In the genomic region with DNA sequence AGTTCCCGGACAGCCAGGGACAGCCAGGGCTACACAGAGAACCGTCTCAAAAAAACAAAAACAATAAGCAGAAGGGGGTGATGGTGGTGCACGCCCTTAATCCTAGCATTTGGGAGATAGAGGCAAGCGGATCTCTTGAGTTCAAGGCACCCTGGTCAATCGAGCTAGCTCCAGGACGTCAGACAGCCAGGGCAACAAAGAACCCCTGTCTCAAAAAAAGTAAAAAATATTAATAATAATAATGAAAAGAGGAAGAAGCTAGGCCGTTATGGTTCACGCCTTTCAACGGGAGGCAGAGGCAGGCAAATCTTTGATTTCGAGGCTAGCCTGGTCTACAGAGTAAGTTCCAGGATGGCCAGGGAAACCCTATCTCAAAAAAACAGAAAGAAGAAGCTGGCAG, we compare ENCODE assay signal across 7 mouse cellular contexts. TPM values are rescaled to one million over a fixed set of nuclear protein-coding genes. Genes with fewer than 3 reads are reported as not detected.
DNase-seq lines count a peak whose midpoint lies in the region; ATAC-seq and TF ChIP-seq lines count a peak whose summit lies in the region.

No protein-coding gene starts in this region.

- H3K4me2 ChIP-seq in lung, embryonic 16.5 days (ENCODE audit: low read depth, low read length): peak overlapping the region; percentile 75
- peak overlapping the region; percentile 55; the same call in 1 of the 2 replicates for H3K4me2 ChIP-seq in forebrain, embryonic 11.5 days (ENCODE audit: low read depth, low read length, severe bottlenecking)
- H3K4me2 ChIP-seq in limb, embryonic 12.5 days: peak overlapping the region; percentile 58
- peak overlapping the region; percentile 46 for H3K4me2 ChIP-seq in stomach, embryonic 14.5 days (replicated peaks; ENCODE audit: low read depth, low read length)

- TF ChIP-seq POLR2A in lung, adult 2 months (IDR thresholded peaks at IDR 0.05; ENCODE audit: borderline replicate concordance, extremely low read depth, low read depth, low read length): no peak

- H3K4me3 ChIP-seq in lung, embryonic 16.5 days (ENCODE audit: low read length): peak overlapping the region; percentile 85
- no peak overlapping the region for H3K4me3 ChIP-seq in lung, adult 2 months (replicated peaks; ENCODE audit: extremely low read depth, low read depth, low read length)
- no peak overlapping the region for H3K4me3 ChIP-seq in forebrain, embryonic 11.5 days (ENCODE audit: low read depth, low read length)
- H3K4me3 ChIP-seq in limb, embryonic 12.5 days (replicated peaks): peak overlapping the region; percentile 99
- peak overlapping the region; percentile 98 for H3K4me3 ChIP-seq in stomach, embryonic 14.5 days (ENCODE audit: low read depth, low read length)

- no peaks in the 10 kb centered on the region for H3K9me3 ChIP-seq in lung, embryonic 16.5 days (ENCODE audit: control insufficient read depth, low read length)
- no peaks in the 10 kb centered on the region for H3K9me3 ChIP-seq in forebrain, embryonic 11.5 days (ENCODE audit: control insufficient read depth, low read length)
- H3K9me3 ChIP-seq in limb, embryonic 12.5 days: no peaks in the 10 kb centered on the region
- H3K9me3 ChIP-seq in stomach, embryonic 14.5 days (ENCODE audit: control insufficient read depth, low read depth, low read length): no peaks in the 10 kb centered on the region

- TF ChIP-seq CTCF in lung, adult 2 months (IDR thresholded peaks at IDR 0.05; ENCODE audit: insufficient read depth, low read length): no peak

- peak overlapping the region; percentile 97 for H3K9ac ChIP-seq in lung, embryonic 16.5 days (ENCODE audit: low read length)
- peak overlapping the region; percentile 99 for H3K9ac ChIP-seq in forebrain, embryonic 11.5 days (ENCODE audit: low read length)
- H3K9ac ChIP-seq in limb, embryonic 12.5 days (replicated peaks): peak overlapping the region; percentile 98
- peak overlapping the region; percentile 98; the same call in 1 of the 2 replicates for H3K9ac ChIP-seq in stomach, embryonic 14.5 days (replicated peaks; ENCODE audit: low read depth, low read length)

- 64% methylated on average over 10 of the region's 10 CpGs for WGBS in lung, embryonic 16.5 days
- 61% methylated on average over 10 of the region's 10 CpGs for WGBS in lung, adult 2 months
- 64% methylated on average over 10 of the region's 10 CpGs for WGBS in forebrain, embryonic 11.5 days
- 71% methylated on average over 10 of the region's 10 CpGs for WGBS in limb, embryonic 12.5 days
- 65% methylated on average over 10 of the region's 10 CpGs for WGBS in stomach, embryonic 14.5 days

- H3K27me3 ChIP-seq in lung, embryonic 16.5 days (ENCODE audit: control insufficient read depth, insufficient read depth, low read depth, low read length): no peaks in the 10 kb centered on the region
- H3K27me3 ChIP-seq in forebrain, embryonic 11.5 days (ENCODE audit: control insufficient read depth, insufficient read depth, low read length): no peaks in the 10 kb centered on the region
- no peaks in the 10 kb centered on the region for H3K27me3 ChIP-seq in limb, embryonic 12.5 days
- no peaks in the 10 kb centered on the region for H3K27me3 ChIP-seq in stomach, embryonic 14.5 days (ENCODE audit: control insufficient read depth, insufficient read depth, low read length)

- no peak for ATAC-seq in lung, embryonic 16.5 days (ENCODE audit: low read depth)
- ATAC-seq in forebrain, embryonic 11.5 days (replicated peaks; ENCODE audit: low FRiP score): no peak
- no peak for ATAC-seq in limb, embryonic 12.5 days (ENCODE audit: insufficient number of reproducible peaks, insufficient read depth, low FRiP score, low TSS enrichment, low read depth)
- no peak for ATAC-seq in stomach, embryonic 14.5 days (ENCODE audit: insufficient number of reproducible peaks, insufficient read depth, low FRiP score, low read depth)

- no peak for DNase-seq in lung, adult 2 months
- DNase-seq in forebrain, embryonic 11.5 days (ENCODE audit: low spot score): no peak
- DNase-seq in gastrocnemius, postnatal 25 days: no peak
- DNase-seq in cerebellum, postnatal 14 days: no peak

- H3K4me1 ChIP-seq in lung, embryonic 16.5 days (replicated peaks; ENCODE audit: control insufficient read depth, insufficient read depth, low read length): peaks cover 15% of the 10 kb centered on the region
- H3K4me1 ChIP-seq in lung, adult 2 months (ENCODE audit: control insufficient read depth, insufficient read depth, low read length): peaks cover 3% of the 10 kb centered on the region; the same call in 1 of the 2 replicates
- 0 out of 2 replicates have a peak, but pooled peaks cover 8% of the 10 kb centered on the region for H3K4me1 ChIP-seq in forebrain, embryonic 11.5 days (replicated peaks; ENCODE audit: control insufficient read depth, insufficient read depth, low read length)
- H3K4me1 ChIP-seq in limb, embryonic 12.5 days (replicated peaks): peaks cover 21% of the 10 kb centered on the region
- peaks cover 8% of the 10 kb centered on the region; the same call in 1 of the 2 replicates for H3K4me1 ChIP-seq in stomach, embryonic 14.5 days (ENCODE audit: control insufficient read depth, insufficient read depth, low read length)

- peak overlapping the region; percentile 98 for H3K27ac ChIP-seq in lung, embryonic 16.5 days (ENCODE audit: low read length)
- peak overlapping the region; percentile 94 for H3K27ac ChIP-seq in forebrain, embryonic 11.5 days (ENCODE audit: low read depth, low read length)
- peak overlapping the region; percentile 98 for H3K27ac ChIP-seq in limb, embryonic 12.5 days
- peak overlapping the region; percentile 98 for H3K27ac ChIP-seq in stomach, embryonic 14.5 days (ENCODE audit: low read length)

- no peaks in the 10 kb centered on the region for H3K36me3 ChIP-seq in lung, embryonic 16.5 days (ENCODE audit: control insufficient read depth, insufficient read depth, low read length)
- H3K36me3 ChIP-seq in forebrain, embryonic 11.5 days (ENCODE audit: control insufficient read depth, insufficient read depth, low read length): no peaks in the 10 kb centered on the region; the same call in 1 of the 2 replicates
- H3K36me3 ChIP-seq in limb, embryonic 12.5 days: peaks cover 11% of the 10 kb centered on the region
- H3K36me3 ChIP-seq in stomach, embryonic 14.5 days (ENCODE audit: control insufficient read depth, insufficient read depth, low read length): peaks cover 5% of the 10 kb centered on the region

RNA-seq across cellular contexts. Expression of gene Pds5a, which starts 1.1 kb away (rescaled TPM):
- polyA plus RNA-seq in lung, embryonic 16.5 days (2015; fragmentation: Nextera tagmentation; extraction: Ambion mirVana): 53.9 and 59.6 TPM in 2 replicates
- polyA plus RNA-seq in lung, adult 2 months (2012; rRNA removed): 12.7 and 19.4 TPM in 2 replicates
- polyA plus RNA-seq in forebrain, embryonic 11.5 days (2014; fragmentation: Nextera tagmentation; extraction: Ambion mirVana): 133 and 153 TPM in 2 replicates
- 110 and 120 TPM in 2 replicates for polyA plus RNA-seq in limb, embryonic 12.5 days (2016; fragmentation: Nextera tagmentation; extraction: Ambion mirVana)
- 96.1 and 106 TPM in 2 replicates for polyA plus RNA-seq in stomach, embryonic 14.5 days (2014; fragmentation: Nextera tagmentation; extraction: Ambion mirVana)
- 10 to 100 TPM; 37.6 to 41.9 TPM for total RNA-seq in gastrocnemius, postnatal 25 days (2021)

Comparison
In these comparisons a context has a peak if more than half of its experiments do, and no peak if none do; other contexts are left out.
1. H3K4me3 ChIP-seq: peak in lung, embryonic 16.5 days (single experiment), limb, embryonic 12.5 days (single experiment) and stomach, embryonic 14.5 days (single experiment); none in lung, adult 2 months (single experiment) and forebrain, embryonic 11.5 days (single experiment).
2. Peak in every context shown above with its lines, with median percentiles within 50 percentile points of each other: H3K27ac ChIP-seq, H3K4me2 ChIP-seq and H3K9ac ChIP-seq.